Mouse (Mus musculus) kidney, postnatal 36 days (tissue): Measurements from ENCODE around the gene Efnb1.
A peak's percentile ranks its signal among the peaks of the same experiment; 100 is the strongest.

Experiments used
- DNase-seq, 2 experiments: peaks; one replicate each; pipeline ENCODE4 v3.0.0; 2021 to 2022; ENCODE audit warnings: mixed read lengths in 2 of 2

Efnb1 gene

GRCm38 (mm10) chrX:99154358-99154757 is 18.4 kb downstream of the Efnb1 start:
- DNase-seq = no peak

GRCm38 (mm10) chrX:99159020-99159419 is 23.1 kb downstream of the Efnb1 start:
- no peak for DNase-seq

- no peak for DNase-seq
Measured at GRCm38 (mm10) chrX:99164111-99164510, 28.2 kb downstream of the Efnb1 start.

GRCm38 (mm10) chrX:99164855-99165368 is 29.0 kb downstream of the Efnb1 start:
- DNase-seq = no peak

- no peak for DNase-seq
Measured at GRCm38 (mm10) chrX:99167014-99167413, 31.1 kb downstream of the Efnb1 start.

- DNase-seq = no peak
Measured at GRCm38 (mm10) chrX:99167550-99167949, 31.6 kb downstream of the Efnb1 start.

GRCm38 (mm10) chrX:99172301-99172700 is 36.4 kb downstream of the Efnb1 start:
- no peak for DNase-seq

- DNase-seq = no peak
Measured at GRCm38 (mm10) chrX:99185081-99185596, 49.2 kb downstream of the Efnb1 start.

- DNase-seq = peak; percentile 18 to 45
Measured at GRCm38 (mm10) chrX:99186497-99187435, 50.8 kb downstream of the Efnb1 start.

GRCm38 (mm10) chrX:99191441-99192087 is 55.6 kb downstream of the Efnb1 start:
- DNase-seq = no peak

GRCm38 (mm10) chrX:99196910-99197309 is 61.0 kb downstream of the Efnb1 start:
- no peak for DNase-seq

GRCm38 (mm10) chrX:99198532-99198931 is 62.6 kb downstream of the Efnb1 start:
- no peak for DNase-seq
